Mouse (Mus musculus): ENCODE data around the gene Pex11b.
"Not testable (repeated sequence)": the region's sequence is repeated elsewhere in the genome, so short reads cannot be mapped to it uniquely, and the experiment has no call there.

Gene Pex11b

GRCm38 (mm10) chr3:96678456-96678855, 43.3 kb downstream of the Pex11b start:
- DNase-seq, result no peak

- DNase-seq, result no peak
Observed at GRCm38 (mm10) chr3:96679159-96679674, 44.0 kb downstream of the Pex11b start.

GRCm38 (mm10) chr3:96680269-96680956, 45.2 kb downstream of the Pex11b start:
- DNase-seq, result no peak

GRCm38 (mm10) chr3:96683496-96683895, 48.3 kb downstream of the Pex11b start:
- no peak for DNase-seq

- DNase-seq, result no peak
Observed at GRCm38 (mm10) chr3:96684151-96684821, 49.1 kb downstream of the Pex11b start.

GRCm38 (mm10) chr3:96684822-96685156, 49.6 kb downstream of the Pex11b start:
- no peak for DNase-seq

GRCm38 (mm10) chr3:96686057-96686456, 50.9 kb downstream of the Pex11b start:
- DNase-seq, result not testable (repeated sequence)

- no peak for DNase-seq
Observed at GRCm38 (mm10) chr3:96688854-96689253, 53.7 kb downstream of the Pex11b start.

GRCm38 (mm10) chr3:96690298-96690697, 55.1 kb downstream of the Pex11b start:
- DNase-seq, result no peak

GRCm38 (mm10) chr3:96692506-96692905, 57.3 kb downstream of the Pex11b start:
- DNase-seq, result no peak

- DNase-seq, result no peak
Observed at GRCm38 (mm10) chr3:96693579-96693978, 58.4 kb downstream of the Pex11b start.

Data from cerebellum, adult 9-11 months (tissue).